Mouse (Mus musculus): ENCODE results near the gene Tmprss7. TPM values are rescaled to one million over a fixed set of nuclear protein-coding genes. Genes with fewer than 3 reads are reported as not detected.

The Tmprss7 gene
- polyA plus RNA-seq, 1 experiment from 2014 or later = 0.41 TPM

- DNase-seq (ENCODE audit: low spot score) (peak; percentile 37), ATAC-seq (no peak)
- H3K9me3 ChIP-seq (replicated peaks; ENCODE audit: control insufficient read depth, low read length) = no peaks in the 10 kb centered on the region
- peak overlapping the region; percentile 48 for H3K4me3 ChIP-seq (ENCODE audit: low read depth, low read length)
- H3K4me1 ChIP-seq (ENCODE audit: control insufficient read depth, insufficient read depth, low read length) = peaks cover 22% of the 10 kb centered on the region; the same call in 1 of the 2 replicates
- peak overlapping the region; percentile 56 for H3K4me2 ChIP-seq (ENCODE audit: low read length)
- H3K27me3 ChIP-seq (replicated peaks; ENCODE audit: control insufficient read depth, insufficient read depth, low read length) = no peaks in the 10 kb centered on the region
- H3K27ac ChIP-seq (ENCODE audit: low read depth, low read length) = peak overlapping the region; percentile 92
- WGBS = 55% methylated on average over 3 of the region's 3 CpGs
- H3K9ac ChIP-seq (ENCODE audit: low read length) = peak overlapping the region; percentile 82
- H3K36me3 ChIP-seq (ENCODE audit: control insufficient read depth, insufficient read depth, low read length) = peaks cover 39% of the 10 kb centered on the region
These were observed 29.0 kb upstream of the Tmprss7 start for GRCm38 (mm10) chr16:45722460-45722951.

GRCm38 (mm10) chr16:45720022-45720630 lies 26.7 kb upstream of the Tmprss7 start:
- Histone ChIP-seq H3K4me3 (ENCODE audit: low read depth, low read length) (no peak overlapping the region), H3K9ac (ENCODE audit: low read length) (no peak overlapping the region), H3K4me2 (ENCODE audit: low read length) (0 out of 2 replicates have a peak overlapping the region, but pooled peaks have one; percentile 18), H3K36me3 (ENCODE audit: control insufficient read depth, insufficient read depth, low read length) (peaks cover 59% of the 10 kb centered on the region), H3K4me1 (ENCODE audit: control insufficient read depth, insufficient read depth, low read length) (peaks cover 22% of the 10 kb centered on the region; the same call in 1 of the 2 replicates), H3K9me3 (replicated peaks; ENCODE audit: control insufficient read depth, low read length) (no peaks in the 10 kb centered on the region), H3K27me3 (replicated peaks; ENCODE audit: control insufficient read depth, insufficient read depth, low read length) (no peaks in the 10 kb centered on the region), H3K27ac (ENCODE audit: low read depth, low read length) (no peak overlapping the region)
- ATAC-seq (no peak), DNase-seq (ENCODE audit: low spot score) (no peak)
- WGBS = 85% methylated on average over 10 of the region's 10 CpGs

- Histone ChIP-seq H3K4me3 (ENCODE audit: low read depth, low read length) (no peak overlapping the region), H3K4me2 (ENCODE audit: low read length) (no peak overlapping the region), H3K9ac (ENCODE audit: low read length) (no peak overlapping the region), H3K4me1 (ENCODE audit: control insufficient read depth, insufficient read depth, low read length) (peaks cover 19% of the 10 kb centered on the region; the same call in 1 of the 2 replicates), H3K27me3 (replicated peaks; ENCODE audit: control insufficient read depth, insufficient read depth, low read length) (no peaks in the 10 kb centered on the region), H3K27ac (ENCODE audit: low read depth, low read length) (no peak overlapping the region), H3K36me3 (ENCODE audit: control insufficient read depth, insufficient read depth, low read length) (peaks cover 59% of the 10 kb centered on the region), H3K9me3 (replicated peaks; ENCODE audit: control insufficient read depth, low read length) (no peaks in the 10 kb centered on the region)
- no peak for ATAC-seq
- 96% methylated on average over 4 of the region's 4 CpGs for WGBS
- DNase-seq (ENCODE audit: low spot score) = no peak
These were observed 24.8 kb upstream of the Tmprss7 start for GRCm38 (mm10) chr16:45718296-45718695.

- no peaks in the 10 kb centered on the region for H3K27me3 ChIP-seq (replicated peaks; ENCODE audit: control insufficient read depth, insufficient read depth, low read length)
- 82% methylated on average over 5 of the region's 5 CpGs for WGBS
- no peak overlapping the region for H3K27ac ChIP-seq (ENCODE audit: low read depth, low read length)
- no peak overlapping the region for H3K9ac ChIP-seq (ENCODE audit: low read length)
- no peak overlapping the region for H3K4me2 ChIP-seq (ENCODE audit: low read length)
- H3K36me3 ChIP-seq (ENCODE audit: control insufficient read depth, insufficient read depth, low read length) = peaks cover 60% of the 10 kb centered on the region
- no peaks in the 10 kb centered on the region for H3K9me3 ChIP-seq (replicated peaks; ENCODE audit: control insufficient read depth, low read length)
- DNase-seq (ENCODE audit: low spot score) (no peak), ATAC-seq (no peak)
- no peaks in the 10 kb centered on the region for H3K4me1 ChIP-seq (ENCODE audit: control insufficient read depth, insufficient read depth, low read length)
- no peak overlapping the region for H3K4me3 ChIP-seq (ENCODE audit: low read depth, low read length)
These were observed 21.2 kb upstream of the Tmprss7 start for GRCm38 (mm10) chr16:45714489-45715150.

- no peaks in the 10 kb centered on the region for H3K9me3 ChIP-seq (replicated peaks; ENCODE audit: control insufficient read depth, low read length)
- H3K27ac ChIP-seq (ENCODE audit: low read depth, low read length) = no peak overlapping the region
- WGBS = 92% methylated on average over 1 of the region's 1 CpGs
- ATAC-seq = no peak
- no peak overlapping the region for H3K4me3 ChIP-seq (ENCODE audit: low read depth, low read length)
- no peak overlapping the region for H3K4me2 ChIP-seq (ENCODE audit: low read length)
- H3K36me3 ChIP-seq (ENCODE audit: control insufficient read depth, insufficient read depth, low read length) = peaks cover 57% of the 10 kb centered on the region
- H3K9ac ChIP-seq (ENCODE audit: low read length) = no peak overlapping the region
- no peaks in the 10 kb centered on the region for H3K4me1 ChIP-seq (ENCODE audit: control insufficient read depth, insufficient read depth, low read length)
- H3K27me3 ChIP-seq (replicated peaks; ENCODE audit: control insufficient read depth, insufficient read depth, low read length) = no peaks in the 10 kb centered on the region
- DNase-seq (ENCODE audit: low spot score) = no peak
These were observed 20.4 kb upstream of the Tmprss7 start for GRCm38 (mm10) chr16:45713878-45714277.

GRCm38 (mm10) chr16:45713261-45713660 lies 19.8 kb upstream of the Tmprss7 start:
- no peak overlapping the region for H3K4me2 ChIP-seq (ENCODE audit: low read length)
- H3K4me3 ChIP-seq (ENCODE audit: low read depth, low read length) = no peak overlapping the region
- H3K36me3 ChIP-seq (ENCODE audit: control insufficient read depth, insufficient read depth, low read length) = peaks cover 52% of the 10 kb centered on the region
- H3K9ac ChIP-seq (ENCODE audit: low read length) = no peak overlapping the region
- no peaks in the 10 kb centered on the region for H3K9me3 ChIP-seq (replicated peaks; ENCODE audit: control insufficient read depth, low read length)
- no peaks in the 10 kb centered on the region for H3K27me3 ChIP-seq (replicated peaks; ENCODE audit: control insufficient read depth, insufficient read depth, low read length)
- WGBS = 73% methylated on average over 5 of the region's 5 CpGs
- no peaks in the 10 kb centered on the region for H3K4me1 ChIP-seq (ENCODE audit: control insufficient read depth, insufficient read depth, low read length)
- DNase-seq (ENCODE audit: low spot score) (no peak), ATAC-seq (no peak)
- no peak overlapping the region for H3K27ac ChIP-seq (ENCODE audit: low read depth, low read length)

- Histone ChIP-seq H3K27me3 (replicated peaks; ENCODE audit: control insufficient read depth, insufficient read depth, low read length) (no peaks in the 10 kb centered on the region), H3K27ac (ENCODE audit: low read depth, low read length) (no peak overlapping the region), H3K36me3 (ENCODE audit: control insufficient read depth, insufficient read depth, low read length) (peaks cover 36% of the 10 kb centered on the region), H3K4me1 (ENCODE audit: control insufficient read depth, insufficient read depth, low read length) (no peaks in the 10 kb centered on the region), H3K4me3 (ENCODE audit: low read depth, low read length) (no peak overlapping the region), H3K4me2 (ENCODE audit: low read length) (no peak overlapping the region), H3K9ac (ENCODE audit: low read length) (no peak overlapping the region), H3K9me3 (replicated peaks; ENCODE audit: control insufficient read depth, low read length) (no peaks in the 10 kb centered on the region)
- 75% methylated on average over 7 of the region's 7 CpGs for WGBS
- ATAC-seq (no peak), DNase-seq (ENCODE audit: low spot score) (no peak)
These were observed 17.8 kb upstream of the Tmprss7 start for GRCm38 (mm10) chr16:45711263-45711662.

GRCm38 (mm10) chr16:45699301-45699700 lies 5.8 kb upstream of the Tmprss7 start:
- no peak for DNase-seq (ENCODE audit: low spot score)
- no peaks in the 10 kb centered on the region for H3K27me3 ChIP-seq (replicated peaks; ENCODE audit: control insufficient read depth, insufficient read depth, low read length)
- H3K27ac ChIP-seq (ENCODE audit: low read depth, low read length) = no peak overlapping the region
- H3K9me3 ChIP-seq (replicated peaks; ENCODE audit: control insufficient read depth, low read length) = no peaks in the 10 kb centered on the region
- H3K4me1 ChIP-seq (ENCODE audit: control insufficient read depth, insufficient read depth, low read length) = no peaks in the 10 kb centered on the region
- H3K9ac ChIP-seq (ENCODE audit: low read length) = no peak overlapping the region
- no peak overlapping the region for H3K4me3 ChIP-seq (ENCODE audit: low read depth, low read length)
- 77% methylated on average over 5 of the region's 5 CpGs for WGBS
- no peaks in the 10 kb centered on the region for H3K36me3 ChIP-seq (ENCODE audit: control insufficient read depth, insufficient read depth, low read length)
- no peak for ATAC-seq
- no peak overlapping the region for H3K4me2 ChIP-seq (ENCODE audit: low read length)

- Histone ChIP-seq H3K4me1 (ENCODE audit: control insufficient read depth, insufficient read depth, low read length) (peaks cover under 1% of the 10 kb centered on the region; the same call in 1 of the 2 replicates), H3K4me2 (ENCODE audit: low read length) (no peak overlapping the region), H3K36me3 (ENCODE audit: control insufficient read depth, insufficient read depth, low read length) (no peaks in the 10 kb centered on the region), H3K4me3 (ENCODE audit: low read depth, low read length) (no peak overlapping the region), H3K27me3 (replicated peaks; ENCODE audit: control insufficient read depth, insufficient read depth, low read length) (no peaks in the 10 kb centered on the region), H3K9ac (ENCODE audit: low read length) (no peak overlapping the region), H3K27ac (ENCODE audit: low read depth, low read length) (no peak overlapping the region), H3K9me3 (replicated peaks; ENCODE audit: control insufficient read depth, low read length) (no peaks in the 10 kb centered on the region)
- 53% methylated on average over 6 of the region's 6 CpGs for WGBS
- ATAC-seq = no peak
- no peak for DNase-seq (ENCODE audit: low spot score)
These were observed 4.5 kb upstream of the Tmprss7 start for GRCm38 (mm10) chr16:45697996-45698395.
